Mouse (Mus musculus) brain, embryonic 18.5 days (tissue): ENCODE data around the gene Proca1.

Experiments
- DNase-seq: peaks from one replicate; pipeline ENCODE4 v3.0.0-alpha.2; 2012; ENCODE audit warnings: low read depth, low spot score

Proca1 gene

GRCm38 (mm10) chr11:78166161-78166560, 27.0 kb upstream of the Proca1 start:
- no peak for DNase-seq

- DNase-seq: no peak
Measured at GRCm38 (mm10) chr11:78166640-78167039, 26.6 kb upstream of the Proca1 start.

GRCm38 (mm10) chr11:78167257-78167959, 25.8 kb upstream of the Proca1 start:
- DNase-seq: no peak

- DNase-seq: no peak
Measured at GRCm38 (mm10) chr11:78168541-78169468, 24.4 kb upstream of the Proca1 start.

GRCm38 (mm10) chr11:78170306-78170705, 22.9 kb upstream of the Proca1 start:
- DNase-seq: no peak

GRCm38 (mm10) chr11:78171328-78171727, 21.9 kb upstream of the Proca1 start:
- DNase-seq: no peak

- DNase-seq: no peak
Measured at GRCm38 (mm10) chr11:78172034-78172747, 21.0 kb upstream of the Proca1 start.

GRCm38 (mm10) chr11:78172748-78173383, 20.3 kb upstream of the Proca1 start:
- DNase-seq: no peak

GRCm38 (mm10) chr11:78174506-78174905, 18.7 kb upstream of the Proca1 start:
- no peak for DNase-seq

GRCm38 (mm10) chr11:78175771-78176401, 17.3 kb upstream of the Proca1 start:
- no peak for DNase-seq

- no peak for DNase-seq
Measured at GRCm38 (mm10) chr11:78176402-78176862, 16.8 kb upstream of the Proca1 start, which contains the start of the genes Nek8 and Tlcd1. TSS of gene Nek8 (minus strand) at chr11:78176675. TSS of gene Tlcd1 (plus strand) at chr11:78176711.

GRCm38 (mm10) chr11:78176905-78177331, 16.3 kb upstream of the Proca1 start:
- no peak for DNase-seq

- DNase-seq: no peak
Measured at GRCm38 (mm10) chr11:78177437-78177836, 15.8 kb upstream of the Proca1 start.

- DNase-seq: no peak
Measured at GRCm38 (mm10) chr11:78177903-78178858, 15.0 kb upstream of the Proca1 start.

GRCm38 (mm10) chr11:78178859-78179437, 14.2 kb upstream of the Proca1 start:
- no peak for DNase-seq

- no peak for DNase-seq
Measured at GRCm38 (mm10) chr11:78179438-78179999, 13.7 kb upstream of the Proca1 start.

GRCm38 (mm10) chr11:78180081-78180761, 13.0 kb upstream of the Proca1 start:
- no peak for DNase-seq

GRCm38 (mm10) chr11:78181830-78182357, 11.3 kb upstream of the Proca1 start:
- DNase-seq: no peak
